In genomic region chr4:125977768-125978167, GRCm38 (mm10) we compare ENCODE assay signal across 20 mouse cellular contexts. TPM values are rescaled to one million over a fixed set of nuclear protein-coding genes. Genes with fewer than 3 reads are reported as not detected.
A peak's percentile ranks its signal among the peaks of the same experiment; 100 is the strongest.
DNase-seq lines count a peak whose midpoint lies in the region; ATAC-seq lines count a peak whose summit lies in the region.
"Had no signal": no experiment of that assay in that cellular context is flagged by ENCODE, and none has a peak within 500 bp of the region (broad histone marks: within the 10 kb centered on the region; RNA-seq: fewer than 3 reads in every experiment).

No protein-coding gene starts in this region.

- H3K4me3 ChIP-seq in hindbrain, embryonic 10.5 days = no peak overlapping the region
- H3K4me3 ChIP-seq: embryonic facial prominence, embryonic 12.5 days; forebrain, embryonic 10.5 days; heart, embryonic 15.5 days; intestine, embryonic 15.5 days; liver, embryonic 13.5 days had no signal

- WGBS in hindbrain, embryonic 10.5 days = 71% methylated on average over 9 of the region's 9 CpGs

- no peaks in the 10 kb centered on the region for H3K36me3 ChIP-seq in hindbrain, embryonic 10.5 days
- H3K36me3 ChIP-seq: embryonic facial prominence, embryonic 12.5 days; forebrain, embryonic 10.5 days; heart, embryonic 15.5 days; intestine, embryonic 15.5 days; liver, embryonic 13.5 days had no signal

- H3K9me3 ChIP-seq in hindbrain, embryonic 10.5 days = no peaks in the 10 kb centered on the region
- H3K9me3 ChIP-seq: embryonic facial prominence, embryonic 12.5 days; forebrain, embryonic 10.5 days; heart, embryonic 15.5 days; intestine, embryonic 15.5 days; liver, embryonic 13.5 days had no signal

- peak; percentile 65 for ATAC-seq in megakaryocyte progenitor cell, adult 5-6 weeks (replicated peaks; ENCODE audit: poor library complexity)
- ATAC-seq: intestine, embryonic 15.5 days had no signal

- H3K27me3 ChIP-seq in hindbrain, embryonic 10.5 days (ENCODE audit: insufficient read depth, poor library complexity, severe bottlenecking) = no peaks in the 10 kb centered on the region
- H3K27me3 ChIP-seq: embryonic facial prominence, embryonic 12.5 days; heart, embryonic 15.5 days; intestine, embryonic 15.5 days; liver, embryonic 13.5 days had no signal

- peaks cover 43% of the 10 kb centered on the region for H3K4me1 ChIP-seq in hindbrain, embryonic 10.5 days (replicated peaks)
- H3K4me1 ChIP-seq: embryonic facial prominence, embryonic 12.5 days; heart, embryonic 15.5 days; intestine, embryonic 15.5 days; liver, embryonic 13.5 days had no signal

- H3K27ac ChIP-seq in hindbrain, embryonic 10.5 days = no peak overlapping the region
- H3K27ac ChIP-seq: embryonic facial prominence, embryonic 12.5 days; forebrain, embryonic 10.5 days; heart, embryonic 15.5 days; intestine, embryonic 15.5 days; liver, embryonic 13.5 days; macrophage had no signal

- DNase-seq in kidney, postnatal 10 days = peak; percentile 19
- no peak for DNase-seq in kidney, adult 11 months
- peak; percentile 13 for DNase-seq in right cerebral cortex, postnatal 4 days
- DNase-seq in right cerebral cortex, postnatal 10 days (ENCODE audit: low spot score in 2 of 2) = no peak
- DNase-seq in NIH3T3 (ENCODE audit: low read depth) = peak; percentile 25
- no peak for DNase-seq in cerebellum, postnatal 14 days
- no peak for DNase-seq in hindbrain, embryonic 10.5 days (ENCODE audit: low spot score)
- DNase-seq: cerebellum, postnatal 25 days; heart, adult 18-20 months; kidney, postnatal 14 days; liver, embryonic 13.5 days; midbrain, embryonic 14.5 days; right cerebral cortex, postnatal 25 days had no signal

RNA-seq across cellular contexts. Expression of gene Csf3r, which starts 46.6 kb away (rescaled TPM):
- total RNA-seq in megakaryocyte progenitor cell, adult 5-6 weeks (2015) = 118 and 119 TPM in 2 replicates
- total RNA-seq in megakaryocyte progenitor cell, adult 5-6 weeks (2017) = 75.0 and 76.9 TPM in 2 replicates
- polyA plus RNA-seq in hindbrain, embryonic 10.5 days (2016; fragmentation: Nextera tagmentation; extraction: Ambion mirVana) = 0.70 and 1.1 TPM in 2 replicates
- polyA plus RNA-seq: hindbrain, embryonic 11.5 days had no signal

Comparison
In these comparisons a context has a peak if more than half of its experiments do, and no peak if none do; other contexts are left out.
1. DNase-seq: peak in kidney, postnatal 10 days (single experiment), right cerebral cortex, postnatal 4 days (single experiment) and NIH3T3 (single experiment); none in kidney, adult 11 months (single experiment), right cerebral cortex, postnatal 10 days (0 of 2), cerebellum, postnatal 14 days (0 of 2) and hindbrain, embryonic 10.5 days (single experiment).